9 mouse cellular contexts compared by ENCODE assay signal in genomic region chr10:80155277-80155676, GRCm38 (mm10). TPM values are rescaled to one million over a fixed set of nuclear protein-coding genes. Genes with fewer than 3 reads are reported as not detected.
DNase-seq lines count a peak whose midpoint lies in the region; ATAC-seq and TF ChIP-seq lines count a peak whose summit lies in the region.
"Had no signal": no experiment of that assay in that cellular context is flagged by ENCODE, and none has a peak within 500 bp of the region (broad histone marks: within the 10 kb centered on the region; RNA-seq: fewer than 3 reads in every experiment).

No protein-coding gene starts in this region.

- intact Hi-C loops in heart, adult 2 months (cut with DNase I) = no loop called here
- intact Hi-C loops in heart, postnatal 14 days (cut with DNase I) = no loop called here

- H3K4me1 ChIP-seq in heart, adult 2 months (ENCODE audit: control insufficient read depth, insufficient read depth, low read length) = peaks cover 29% of the 10 kb centered on the region
- peaks cover 91% of the 10 kb centered on the region for H3K4me1 ChIP-seq in midbrain, embryonic 10.5 days
- peaks cover 61% of the 10 kb centered on the region for H3K4me1 ChIP-seq in midbrain, embryonic 11.5 days (ENCODE audit: control insufficient read depth, insufficient read depth, low read length)
- peaks cover 86% of the 10 kb centered on the region for H3K4me1 ChIP-seq in limb, embryonic 10.5 days
- H3K4me1 ChIP-seq in stomach, postnatal 0 days (replicated peaks; ENCODE audit: control insufficient read depth, insufficient read depth) = peaks cover 29% of the 10 kb centered on the region

- no peak for DNase-seq in heart, adult 2 months
- no peak for DNase-seq in heart, postnatal 14 days
- DNase-seq in midbrain, embryonic 10.5 days (ENCODE audit: low spot score) = no peak
- no peak for DNase-seq in midbrain, embryonic 11.5 days (ENCODE audit: low spot score, missing footprints)
- DNase-seq in limb, embryonic 10.5 days (ENCODE audit: low spot score) = no peak
- DNase-seq in stomach, postnatal 0 days (ENCODE audit: low spot score) = no peak
- DNase-seq in frontal cortex, postnatal 25 days (ENCODE audit: low spot score in 2 of 2) = no peak
- DNase-seq in gastrocnemius, postnatal 25 days = no peak
- DNase-seq: B cell, adult 2 months had no signal

- no peak for TF ChIP-seq POLR2A in heart, adult 2 months (IDR thresholded peaks at IDR 0.05; ENCODE audit: insufficient read depth, low read depth, low read length)

- WGBS in heart, adult 2 months = 33% methylated on average over 1 of the region's 1 CpGs
- 79% methylated on average over 1 of the region's 1 CpGs for WGBS in midbrain, embryonic 10.5 days
- WGBS in midbrain, embryonic 11.5 days = 60% methylated on average over 1 of the region's 1 CpGs
- 57% methylated on average over 1 of the region's 1 CpGs for WGBS in limb, embryonic 10.5 days
- 77% methylated on average over 1 of the region's 1 CpGs for WGBS in stomach, postnatal 0 days

- H3K79me2 ChIP-seq in heart, adult 2 months (replicated peaks; ENCODE audit: control insufficient read depth, insufficient read depth, low read length) = peaks cover 2% of the 10 kb centered on the region; the same call in 1 of the 2 replicates

- no peak overlapping the region for H3K4me2 ChIP-seq in midbrain, embryonic 11.5 days
- no peak overlapping the region for H3K4me2 ChIP-seq in stomach, postnatal 0 days (replicated peaks; ENCODE audit: low read depth)

- ATAC-seq in midbrain, embryonic 11.5 days (ENCODE audit: low FRiP score) = no peak
- no peak for ATAC-seq in stomach, postnatal 0 days (ENCODE audit: low FRiP score, low TSS enrichment)

- H3K27ac ChIP-seq in heart, adult 2 months = peak overlapping the region; percentile 95; the same call in 1 of the 2 replicates
- H3K27ac ChIP-seq in midbrain, embryonic 10.5 days (replicated peaks) = 0 out of 2 replicates have a peak overlapping the region, but pooled peaks have one; percentile 23
- no peak overlapping the region for H3K27ac ChIP-seq in midbrain, embryonic 11.5 days (ENCODE audit: low read depth, low read length)
- peak overlapping the region; percentile 10; the same call in 1 of the 2 replicates for H3K27ac ChIP-seq in limb, embryonic 10.5 days
- H3K27ac ChIP-seq in stomach, postnatal 0 days (replicated peaks) = peak overlapping the region; percentile 58

- no peak overlapping the region for H3K4me3 ChIP-seq in heart, adult 2 months
- peak overlapping the region; percentile 99 for H3K4me3 ChIP-seq in midbrain, embryonic 10.5 days
- no peak overlapping the region for H3K4me3 ChIP-seq in midbrain, embryonic 11.5 days (ENCODE audit: low read depth, low read length)
- H3K4me3 ChIP-seq in limb, embryonic 10.5 days = peak overlapping the region; percentile 23
- no peak overlapping the region for H3K4me3 ChIP-seq in stomach, postnatal 0 days (ENCODE audit: low read depth, low read length)

- peaks cover 34% of the 10 kb centered on the region for H3K36me3 ChIP-seq in heart, adult 2 months (ENCODE audit: control insufficient read depth, insufficient read depth, low read length)
- H3K36me3 ChIP-seq in midbrain, embryonic 10.5 days = peaks cover 75% of the 10 kb centered on the region
- peaks cover 60% of the 10 kb centered on the region for H3K36me3 ChIP-seq in midbrain, embryonic 11.5 days (ENCODE audit: control insufficient read depth, insufficient read depth, low read length)
- peaks cover 90% of the 10 kb centered on the region for H3K36me3 ChIP-seq in limb, embryonic 10.5 days
- H3K36me3 ChIP-seq in stomach, postnatal 0 days (ENCODE audit: control insufficient read depth, insufficient read depth, low read length) = peaks cover 36% of the 10 kb centered on the region

- no peaks in the 10 kb centered on the region for H3K9me3 ChIP-seq in midbrain, embryonic 10.5 days (replicated peaks)
- H3K9me3 ChIP-seq in midbrain, embryonic 11.5 days (ENCODE audit: control insufficient read depth, low read length) = no peaks in the 10 kb centered on the region
- H3K9me3 ChIP-seq in limb, embryonic 10.5 days (replicated peaks) = no peaks in the 10 kb centered on the region
- no peaks in the 10 kb centered on the region for H3K9me3 ChIP-seq in stomach, postnatal 0 days (ENCODE audit: control insufficient read depth, low read length)

- no peak for TF ChIP-seq EP300 in heart, adult 2 months (IDR thresholded peaks at IDR 0.05; ENCODE audit: insufficient read depth, low read depth, low read length)
- no peak for TF ChIP-seq EP300 in stomach, postnatal 0 days (optimal IDR thresholded peaks at IDR 0.05)

- H3K27me3 ChIP-seq in heart, adult 2 months (ENCODE audit: control insufficient read depth, insufficient read depth, low read length) = no peaks in the 10 kb centered on the region
- H3K27me3 ChIP-seq in midbrain, embryonic 10.5 days (ENCODE audit: low read depth, poor library complexity, severe bottlenecking) = no peaks in the 10 kb centered on the region
- H3K27me3 ChIP-seq in midbrain, embryonic 11.5 days (ENCODE audit: control insufficient read depth, insufficient read depth, low read length) = no peaks in the 10 kb centered on the region
- H3K27me3 ChIP-seq in limb, embryonic 10.5 days (ENCODE audit: low read depth, poor library complexity, severe bottlenecking) = no peaks in the 10 kb centered on the region
- H3K27me3 ChIP-seq in stomach, postnatal 0 days (ENCODE audit: control insufficient read depth, insufficient read depth, low read length) = no peaks in the 10 kb centered on the region

- peak overlapping the region; percentile 15; the same call in 1 of the 2 replicates for H3K9ac ChIP-seq in heart, adult 2 months (ENCODE audit: low read depth, low read length)
- H3K9ac ChIP-seq in midbrain, embryonic 11.5 days (ENCODE audit: low read length) = no peak overlapping the region
- H3K9ac ChIP-seq in stomach, postnatal 0 days (ENCODE audit: low read length) = no peak overlapping the region

- no peak for TF ChIP-seq CTCF in heart, adult 2 months (IDR thresholded peaks at IDR 0.05)
- TF ChIP-seq CTCF in stomach, postnatal 0 days (IDR thresholded peaks at IDR 0.05; ENCODE audit: low read depth) = no peak

RNA-seq across cellular contexts. Expression of gene Midn, which starts 7.2 kb away (rescaled TPM):
- total RNA-seq in heart, adult 2 months (2021) = 100 to 1,000 TPM in 1 of 2 experiments, 10 to 100 TPM in 1; 96.2 to 102 TPM
- polyA plus RNA-seq in heart, adult 2 months (2012; rRNA removed) = 50.1 and 74.5 TPM in 2 replicates
- total RNA-seq in heart, postnatal 14 days (2021) = 100 to 1,000 TPM; 158 to 178 TPM
- polyA plus RNA-seq in midbrain, embryonic 10.5 days (2016; fragmentation: Nextera tagmentation; extraction: Ambion mirVana) = 17.8 and 19.7 TPM in 2 replicates
- polyA plus RNA-seq in midbrain, embryonic 11.5 days (2014; fragmentation: Nextera tagmentation; extraction: Ambion mirVana) = 66.0 and 71.3 TPM in 2 replicates
- 26.2 and 27.1 TPM in 2 replicates for polyA plus RNA-seq in limb, embryonic 10.5 days (2016; fragmentation: Nextera tagmentation; extraction: Ambion mirVana)
- polyA plus RNA-seq in stomach, postnatal 0 days (2015; fragmentation: Nextera tagmentation; extraction: Ambion mirVana) = 8.5 and 9.6 TPM in 2 replicates
- total RNA-seq in gastrocnemius, postnatal 25 days (2021) = 10 to 100 TPM; 33.7 to 34.8 TPM

RNA-seq across cellular contexts. Expression of gene Cirbp, which starts 10.5 kb away (rescaled TPM):
- 10 to 100 TPM; 34.2 to 43.2 TPM for total RNA-seq in heart, adult 2 months (2021)
- polyA plus RNA-seq in heart, adult 2 months (2012; rRNA removed) = 62.5 and 85.8 TPM in 2 replicates
- 10 to 100 TPM; 40.4 to 64.3 TPM for total RNA-seq in heart, postnatal 14 days (2021)
- 91.8 and 135 TPM in 2 replicates for polyA plus RNA-seq in midbrain, embryonic 10.5 days (2016; fragmentation: Nextera tagmentation; extraction: Ambion mirVana)
- polyA plus RNA-seq in midbrain, embryonic 11.5 days (2014; fragmentation: Nextera tagmentation; extraction: Ambion mirVana) = 81.5 and 87.1 TPM in 2 replicates
- polyA plus RNA-seq in limb, embryonic 10.5 days (2016; fragmentation: Nextera tagmentation; extraction: Ambion mirVana) = 90.7 and 129 TPM in 2 replicates
- 237 and 244 TPM in 2 replicates for polyA plus RNA-seq in stomach, postnatal 0 days (2015; fragmentation: Nextera tagmentation; extraction: Ambion mirVana)
- 10 to 100 TPM; 17.3 to 21.4 TPM for total RNA-seq in gastrocnemius, postnatal 25 days (2021)

RNA-seq across cellular contexts. Expression of gene Cbarp, which starts 14.6 kb away (rescaled TPM):
- total RNA-seq in heart, adult 2 months (2021) = 1 to 10 TPM; 3.9 to 4.9 TPM
- 3.0 and 4.3 TPM in 2 replicates for polyA plus RNA-seq in heart, adult 2 months (2012; rRNA removed)
- 1 to 10 TPM; 3.0 to 3.3 TPM for total RNA-seq in heart, postnatal 14 days (2021)
- 7.8 and 9.3 TPM in 2 replicates for polyA plus RNA-seq in midbrain, embryonic 10.5 days (2016; fragmentation: Nextera tagmentation; extraction: Ambion mirVana)
- polyA plus RNA-seq in midbrain, embryonic 11.5 days (2014; fragmentation: Nextera tagmentation; extraction: Ambion mirVana) = 11.1 and 11.8 TPM in 2 replicates
- polyA plus RNA-seq in limb, embryonic 10.5 days (2016; fragmentation: Nextera tagmentation; extraction: Ambion mirVana) = 3.3 and 4.7 TPM in 2 replicates
- 4.2 and 4.3 TPM in 2 replicates for polyA plus RNA-seq in stomach, postnatal 0 days (2015; fragmentation: Nextera tagmentation; extraction: Ambion mirVana)
- 1 to 10 TPM; 1.2 to 1.6 TPM for total RNA-seq in gastrocnemius, postnatal 25 days (2021)

RNA-seq across cellular contexts. Expression of gene Atp5d, which starts 16.8 kb away (rescaled TPM):
- 1,000 to 10,000 TPM; 1,015 to 1,150 TPM for total RNA-seq in heart, adult 2 months (2021)
- 1,139 and 1,938 TPM in 2 replicates for polyA plus RNA-seq in heart, adult 2 months (2012; rRNA removed)
- total RNA-seq in heart, postnatal 14 days (2021) = 1,000 to 10,000 TPM; 1,168 to 1,183 TPM
- polyA plus RNA-seq in midbrain, embryonic 10.5 days (2016; fragmentation: Nextera tagmentation; extraction: Ambion mirVana) = 463 and 481 TPM in 2 replicates
- polyA plus RNA-seq in midbrain, embryonic 11.5 days (2014; fragmentation: Nextera tagmentation; extraction: Ambion mirVana) = 329 and 355 TPM in 2 replicates
- polyA plus RNA-seq in limb, embryonic 10.5 days (2016; fragmentation: Nextera tagmentation; extraction: Ambion mirVana) = 487 and 503 TPM in 2 replicates
- 679 and 705 TPM in 2 replicates for polyA plus RNA-seq in stomach, postnatal 0 days (2015; fragmentation: Nextera tagmentation; extraction: Ambion mirVana)
- total RNA-seq in gastrocnemius, postnatal 25 days (2021) = 100 to 1,000 TPM; 634 to 665 TPM

RNA-seq across cellular contexts. Expression of gene 1600002K03Rik, which starts 17.5 kb away (rescaled TPM):
- 1 to 10 TPM; 5.9 to 6.0 TPM for total RNA-seq in heart, adult 2 months (2021)
- polyA plus RNA-seq in heart, adult 2 months (2012; rRNA removed) = 5.6 and 6.3 TPM in 2 replicates
- 1 to 10 TPM; 3.8 to 4.7 TPM for total RNA-seq in heart, postnatal 14 days (2021)
- 10.6 and 11.2 TPM in 2 replicates for polyA plus RNA-seq in midbrain, embryonic 10.5 days (2016; fragmentation: Nextera tagmentation; extraction: Ambion mirVana)
- polyA plus RNA-seq in midbrain, embryonic 11.5 days (2014; fragmentation: Nextera tagmentation; extraction: Ambion mirVana) = 8.0 and 8.7 TPM in 2 replicates
- polyA plus RNA-seq in limb, embryonic 10.5 days (2016; fragmentation: Nextera tagmentation; extraction: Ambion mirVana) = 8.7 and 13.1 TPM in 2 replicates
- polyA plus RNA-seq in stomach, postnatal 0 days (2015; fragmentation: Nextera tagmentation; extraction: Ambion mirVana) = 13.9 and 14.1 TPM in 2 replicates
- total RNA-seq in gastrocnemius, postnatal 25 days (2021) = 1 to 10 TPM; 5.1 to 5.9 TPM

Comparison
In these comparisons a context has a peak if more than half of its experiments do, and no peak if none do; other contexts are left out.
1. H3K4me3 ChIP-seq: peak in midbrain, embryonic 10.5 days (single experiment) and limb, embryonic 10.5 days (single experiment); none in heart, adult 2 months (single experiment), midbrain, embryonic 11.5 days (single experiment) and stomach, postnatal 0 days (single experiment).